Mouse (Mus musculus): ENCODE data around the gene Plekhd1. TPM values are rescaled to one million over a fixed set of nuclear protein-coding genes. Genes with fewer than 3 reads are reported as not detected.
A peak's percentile ranks its signal among the peaks of the same experiment; 100 is the strongest.

The Plekhd1 gene
- total RNA-seq (2014; fragmentation: Nextera tagmentation) (not detected in 2 replicates), total RNA-seq (2017) (not detected in 2 replicates)

DNA sequence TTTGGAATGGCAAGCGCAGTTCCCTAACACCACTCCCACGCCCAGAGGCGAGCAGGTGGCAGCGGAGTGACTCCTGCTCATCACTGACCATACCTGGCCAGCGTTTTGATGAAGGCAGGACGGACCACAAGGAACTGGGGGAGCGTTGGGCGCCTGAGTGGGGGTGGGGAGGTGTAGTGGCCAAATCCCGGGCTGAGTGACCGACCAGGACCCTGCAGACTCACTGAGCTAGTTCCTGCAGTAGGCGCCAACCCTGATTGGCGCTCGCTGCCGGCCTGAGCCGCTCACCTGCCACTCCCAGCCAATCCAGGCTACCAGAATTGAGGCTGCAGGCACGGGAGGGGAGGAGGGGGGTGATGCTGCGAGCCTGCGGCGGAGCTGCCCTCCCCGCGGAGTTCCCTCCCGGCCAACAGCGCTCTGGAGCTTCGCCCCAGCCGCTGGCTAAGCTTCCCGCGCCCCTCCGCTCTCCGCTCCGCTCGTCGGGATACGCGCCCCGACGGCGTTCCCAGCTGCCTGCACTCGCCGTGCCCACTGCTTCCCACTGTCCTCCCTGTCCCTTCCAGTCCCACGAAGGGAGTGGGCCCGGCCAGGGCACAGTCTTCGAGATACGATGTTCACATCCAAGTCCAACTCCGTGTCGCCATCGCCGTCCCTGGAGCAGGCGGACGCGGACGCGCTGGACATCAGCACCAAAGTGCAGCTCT is at the start of gene Plekhd1:
TSS of gene Plekhd1 (plus strand) at position 323 of the 704 bp plus-strand sequence.
- peak; percentile 12; the same call in 1 of the 2 replicates for ATAC-seq (replicated peaks; ENCODE audit: poor library complexity, severe bottlenecking)

DNA sequence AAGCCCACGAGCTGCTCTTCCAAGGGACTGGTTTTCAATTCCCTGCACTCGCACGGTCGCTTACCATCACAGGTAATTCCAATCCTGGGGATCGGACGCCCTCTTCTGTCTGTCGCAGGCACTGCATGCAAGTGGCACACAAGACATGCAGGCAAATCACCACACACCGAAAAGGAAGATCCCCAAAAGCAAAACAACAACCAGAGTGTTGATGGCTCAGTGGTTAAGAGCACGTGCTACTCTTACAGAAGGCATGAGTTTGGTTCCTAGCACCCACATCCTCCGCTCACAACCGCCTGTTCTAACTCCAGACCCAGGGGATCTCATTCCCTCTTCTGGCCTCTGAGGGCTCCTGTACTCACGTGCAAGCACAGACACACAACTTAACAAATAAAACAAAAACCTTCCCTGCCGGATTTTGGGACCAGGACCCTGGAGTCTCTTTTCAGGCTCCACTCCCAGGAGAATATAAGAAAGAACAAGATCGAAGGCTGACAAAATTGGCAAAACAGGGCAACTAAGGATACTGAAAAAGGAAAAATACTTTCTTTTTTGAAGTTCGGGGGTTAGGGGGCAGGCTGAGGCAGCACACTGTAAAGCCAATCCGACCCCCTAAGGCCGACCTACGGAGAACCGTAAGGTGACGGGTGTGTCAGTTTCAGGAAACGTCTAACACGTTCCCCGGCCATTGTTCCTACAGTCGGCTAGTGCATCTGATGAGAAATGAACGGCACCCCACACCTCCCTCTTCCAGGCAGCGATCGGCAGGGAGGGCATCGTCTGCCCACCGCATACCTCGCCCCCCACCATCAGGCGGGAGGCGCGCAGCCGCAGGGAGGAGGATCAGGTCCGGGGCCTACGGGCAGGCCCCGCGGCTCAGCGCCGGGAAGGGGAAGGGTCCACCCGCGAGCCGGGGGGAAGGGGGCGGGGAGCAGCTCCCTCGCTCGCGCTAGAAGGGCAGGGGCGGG is 49.4 kb upstream of the Plekhd1 start:
- ATAC-seq (replicated peaks; ENCODE audit: poor library complexity, severe bottlenecking): peak; percentile 49

DNA sequence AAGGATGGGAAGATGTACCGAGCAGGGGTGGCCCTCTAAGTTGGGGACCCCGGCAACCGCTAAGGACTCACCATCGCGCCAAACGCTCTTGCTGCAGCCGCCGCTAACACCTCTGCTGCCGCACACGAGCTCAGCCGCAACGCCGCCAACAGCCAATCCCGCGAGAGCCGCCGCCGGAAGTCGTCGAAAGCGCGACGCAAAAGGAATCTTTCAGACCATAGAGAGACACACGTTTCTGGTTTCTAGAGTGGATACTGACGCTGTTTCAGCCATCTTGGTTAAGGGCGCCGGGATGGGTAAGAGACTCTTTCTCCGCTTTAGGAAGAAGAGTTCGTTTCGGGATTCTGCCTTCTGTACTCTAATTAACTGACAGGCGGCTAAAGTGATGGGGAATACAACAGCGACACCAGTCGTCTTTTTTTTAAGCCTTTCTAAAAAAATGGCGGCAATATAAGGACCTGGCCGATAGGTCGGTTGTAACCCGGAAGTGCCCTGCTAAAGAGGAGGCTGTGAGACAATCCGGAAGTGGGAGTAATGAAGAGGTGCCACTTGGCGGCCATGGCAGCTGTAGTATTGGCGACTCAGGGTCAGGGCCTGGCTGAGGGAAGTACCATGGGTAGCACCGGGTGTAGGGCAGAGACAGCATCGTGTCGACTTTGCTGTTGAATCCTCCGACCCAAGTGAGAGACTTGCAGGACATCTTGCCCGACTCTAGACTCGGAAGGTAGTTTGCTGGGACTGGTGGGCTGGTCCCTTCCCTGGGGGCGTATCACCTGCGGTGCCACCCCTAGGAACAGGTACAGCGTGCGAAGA is 48.5 kb upstream of the Plekhd1 start, which contains the start of the genes Slc39a9 and Erh:
TSS of gene Slc39a9 (plus strand) at position 191 of the 813 bp plus-strand sequence.
TSS of gene Erh (minus strand) at position 649 of the 813 bp plus-strand sequence.
- peak; percentile 87 for ATAC-seq (replicated peaks; ENCODE audit: poor library complexity, severe bottlenecking)

DNA sequence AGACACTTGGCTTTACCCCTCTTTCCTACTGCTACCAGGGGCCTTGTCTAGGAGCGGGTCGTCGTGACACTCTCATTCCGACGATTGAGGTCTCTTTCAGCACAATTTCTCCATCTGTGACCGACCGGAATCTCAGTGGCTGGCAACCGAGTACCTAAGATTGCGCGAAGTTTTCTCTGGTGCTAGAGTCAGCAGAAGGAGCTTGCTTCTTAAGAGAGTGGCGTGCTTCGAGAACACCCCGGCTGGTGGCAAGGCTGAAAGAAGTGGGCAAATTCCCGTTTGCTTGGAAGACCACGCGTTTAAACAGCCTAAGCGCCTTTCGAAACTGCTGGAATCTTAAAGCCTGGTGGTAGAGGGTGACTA is 47.9 kb upstream of the Plekhd1 start:
- no peak for ATAC-seq (replicated peaks; ENCODE audit: poor library complexity, severe bottlenecking)

DNA sequence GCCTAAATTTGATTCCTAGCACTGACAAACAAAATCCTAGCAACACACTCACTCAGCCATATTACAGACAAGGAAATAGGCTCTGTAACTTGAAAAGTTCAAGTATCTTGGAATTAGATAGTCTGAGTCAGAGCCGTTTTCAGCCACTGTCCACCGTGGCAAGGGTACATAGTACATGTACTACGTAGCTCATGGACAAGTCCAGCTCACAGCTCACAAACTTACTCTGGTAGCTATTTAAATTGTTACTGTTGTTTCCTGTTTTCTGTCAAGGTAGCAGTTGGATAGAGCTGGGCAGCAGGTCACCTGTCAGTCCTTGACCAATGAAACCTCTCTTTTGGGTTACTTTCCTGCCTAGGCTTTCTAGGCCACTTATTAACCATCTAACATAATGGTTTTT is 46.0 kb upstream of the Plekhd1 start:
- no peak for ATAC-seq (replicated peaks; ENCODE audit: poor library complexity, severe bottlenecking)

DNA sequence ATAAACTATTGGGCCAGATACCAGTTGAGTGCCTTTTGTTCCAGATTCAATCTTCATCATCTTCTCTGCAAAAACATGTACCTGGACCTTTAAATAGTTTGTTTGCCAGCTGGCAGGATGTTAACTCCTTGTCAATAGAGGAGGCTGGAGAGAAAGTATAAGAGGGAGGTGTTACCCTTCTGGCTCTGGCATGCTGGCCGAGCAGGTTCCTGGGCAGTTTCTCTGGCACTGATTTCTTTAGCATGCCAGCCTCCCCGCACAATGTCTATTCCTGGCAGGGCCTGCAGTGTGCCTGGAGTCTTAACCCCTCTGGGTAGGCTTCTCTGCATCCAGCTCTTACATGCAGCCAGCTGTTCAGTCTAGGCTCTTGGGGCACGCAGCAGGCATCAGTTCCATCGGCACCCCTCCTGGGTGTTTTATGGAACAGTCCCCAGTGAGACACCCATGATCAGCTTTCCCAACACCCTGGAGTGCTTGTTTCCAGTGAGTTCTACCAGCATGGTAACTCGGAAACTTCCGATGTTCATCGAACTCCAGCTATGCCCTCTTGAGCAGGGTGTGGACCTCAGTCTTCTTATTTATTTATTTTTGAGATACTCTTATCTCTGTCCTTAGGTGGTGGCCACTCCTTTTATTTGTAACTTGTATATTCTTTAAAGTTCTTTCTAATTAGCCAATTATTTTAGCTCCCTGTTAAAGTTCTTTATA is 38.3 kb upstream of the Plekhd1 start:
- ATAC-seq (replicated peaks; ENCODE audit: poor library complexity, severe bottlenecking): no peak

DNA sequence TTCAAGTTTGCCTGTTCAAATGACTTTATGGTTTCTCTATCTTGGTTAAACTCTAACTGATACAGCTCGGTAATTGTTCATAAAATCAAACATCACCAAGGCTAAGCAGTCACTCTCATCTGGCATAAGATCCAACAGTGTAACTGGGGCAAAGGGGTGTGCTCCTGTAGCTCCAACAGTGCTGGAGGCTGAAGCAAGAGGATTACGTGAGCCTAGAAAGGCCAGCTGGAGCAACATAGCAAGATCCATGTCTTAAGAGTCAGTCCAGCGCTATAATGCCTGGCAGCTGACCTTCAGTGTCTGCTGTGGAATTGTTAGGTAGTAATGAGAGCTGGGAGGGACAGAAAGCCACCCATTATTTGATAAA is 37.7 kb upstream of the Plekhd1 start:
- no peak for ATAC-seq (replicated peaks; ENCODE audit: poor library complexity, severe bottlenecking)

DNA sequence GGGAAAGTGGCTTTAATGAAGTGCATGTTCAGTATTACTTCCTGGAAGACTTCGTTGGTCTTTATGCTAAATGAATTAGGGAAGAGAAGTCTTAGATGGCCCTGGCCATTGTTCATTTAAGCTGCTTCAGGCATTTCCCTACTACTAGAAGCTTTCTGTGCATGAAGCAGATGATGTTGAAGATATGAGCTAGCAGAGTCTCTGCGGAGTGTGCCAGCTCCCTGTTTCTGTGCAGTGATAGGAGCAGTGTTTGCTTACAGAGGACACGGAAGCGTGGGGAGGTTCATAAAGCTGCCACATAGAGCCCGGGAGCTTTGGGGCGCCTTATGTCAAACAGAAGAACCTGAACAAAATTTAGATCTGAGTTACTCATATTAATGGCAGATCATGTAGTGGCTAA is 33.7 kb upstream of the Plekhd1 start:
- no peak for ATAC-seq (replicated peaks; ENCODE audit: poor library complexity, severe bottlenecking)

DNA sequence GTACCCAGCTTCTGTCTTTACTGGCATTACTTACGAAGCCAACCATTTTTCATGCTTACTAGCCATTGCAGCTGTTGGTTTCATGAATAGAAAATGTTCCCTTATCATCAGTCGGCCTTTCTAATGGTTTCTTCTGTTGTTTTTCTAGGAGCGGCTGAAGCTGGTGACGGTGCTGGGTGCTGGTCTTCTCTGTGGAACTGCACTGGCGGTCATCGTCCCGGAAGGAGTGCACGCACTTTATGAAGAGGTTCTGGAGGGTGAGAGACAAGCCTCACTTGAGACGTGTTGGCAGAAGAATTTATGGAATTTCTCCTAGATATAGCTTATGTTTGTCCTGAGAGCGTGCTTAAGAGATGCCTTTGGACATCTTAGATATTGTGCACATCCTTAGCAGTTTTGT is 30.1 kb upstream of the Plekhd1 start:
- no peak for ATAC-seq (replicated peaks; ENCODE audit: poor library complexity, severe bottlenecking)

DNA sequence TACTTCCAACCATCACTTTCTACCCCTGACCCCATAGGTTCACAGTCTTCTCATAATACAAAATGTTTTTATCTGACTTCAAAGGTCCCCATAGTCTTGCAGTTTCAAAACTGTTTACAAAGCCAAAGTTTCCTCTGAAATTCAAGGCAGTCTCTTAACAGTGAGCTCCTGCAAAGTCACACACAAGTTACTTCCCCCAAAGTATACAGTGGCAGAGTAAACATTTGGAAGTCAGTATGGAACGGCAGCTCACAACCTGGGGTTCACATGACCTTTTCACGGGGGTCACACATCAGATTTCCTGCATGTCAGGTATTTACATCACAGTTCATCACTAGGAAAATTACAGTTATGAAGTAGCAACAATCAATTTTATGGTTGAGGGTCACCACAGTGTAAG is 28.5 kb upstream of the Plekhd1 start:
- ATAC-seq (replicated peaks; ENCODE audit: poor library complexity, severe bottlenecking): no peak

DNA sequence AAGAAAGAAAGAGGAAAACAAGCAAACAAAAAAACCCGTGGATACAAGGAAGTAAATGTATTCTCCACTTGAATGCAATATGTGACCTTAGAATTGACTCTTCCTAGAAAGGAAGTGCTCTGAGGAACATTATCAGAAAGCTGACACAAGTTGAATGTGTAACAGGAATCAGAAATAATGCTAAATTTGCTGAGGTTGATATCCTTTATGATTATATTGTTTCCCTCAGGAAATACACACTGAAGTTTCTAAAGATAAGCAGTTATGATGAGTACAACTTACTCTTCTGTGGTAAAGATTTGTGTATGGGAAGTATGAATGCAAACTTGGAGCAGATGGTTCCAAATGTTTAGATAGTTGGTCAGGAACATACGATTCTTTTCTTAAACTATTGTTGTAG is 24.0 kb upstream of the Plekhd1 start:
- no peak for ATAC-seq (replicated peaks; ENCODE audit: poor library complexity, severe bottlenecking)

DNA sequence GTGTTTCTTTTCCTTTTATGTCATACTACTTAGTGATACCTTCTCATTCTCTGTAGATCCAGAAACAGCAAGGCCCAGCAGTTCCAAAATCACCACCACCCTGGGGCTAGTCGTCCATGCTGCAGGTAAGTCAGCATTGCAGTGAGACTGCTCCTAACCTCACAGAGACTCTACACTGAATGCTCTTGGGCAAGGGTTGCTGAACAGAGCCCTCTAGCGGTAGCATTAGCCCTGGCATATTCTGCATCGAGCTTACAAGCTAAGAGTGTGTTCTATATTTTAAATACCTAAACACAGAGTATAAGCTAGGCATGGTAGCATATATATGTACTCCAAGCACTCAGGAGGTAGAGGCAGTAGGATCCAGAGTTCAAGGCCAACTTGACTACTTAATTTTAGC is 19.2 kb upstream of the Plekhd1 start:
- ATAC-seq (replicated peaks; ENCODE audit: poor library complexity, severe bottlenecking): peak; percentile 30; the same call in 1 of the 2 replicates

DNA sequence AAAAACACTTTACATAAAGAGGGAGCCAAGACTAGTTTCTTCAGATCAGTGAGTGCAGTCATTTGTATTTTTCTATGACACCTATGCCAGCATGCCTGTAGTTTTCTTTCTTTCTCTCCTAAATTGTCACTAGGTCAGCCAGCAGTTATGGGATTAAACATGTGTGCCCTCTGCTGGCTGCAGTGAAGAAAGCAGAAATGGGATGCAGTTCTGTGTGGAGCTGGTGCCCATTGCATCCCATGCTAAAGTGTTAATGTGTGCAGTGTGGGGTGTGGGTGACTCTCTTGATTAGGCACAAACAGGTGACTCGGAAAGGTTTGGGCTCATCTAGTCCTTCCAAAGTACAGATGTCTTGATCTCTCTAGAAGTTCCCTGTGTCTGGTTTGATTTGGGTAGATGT is 11.1 kb upstream of the Plekhd1 start:
- no peak for ATAC-seq (replicated peaks; ENCODE audit: poor library complexity, severe bottlenecking)

DNA sequence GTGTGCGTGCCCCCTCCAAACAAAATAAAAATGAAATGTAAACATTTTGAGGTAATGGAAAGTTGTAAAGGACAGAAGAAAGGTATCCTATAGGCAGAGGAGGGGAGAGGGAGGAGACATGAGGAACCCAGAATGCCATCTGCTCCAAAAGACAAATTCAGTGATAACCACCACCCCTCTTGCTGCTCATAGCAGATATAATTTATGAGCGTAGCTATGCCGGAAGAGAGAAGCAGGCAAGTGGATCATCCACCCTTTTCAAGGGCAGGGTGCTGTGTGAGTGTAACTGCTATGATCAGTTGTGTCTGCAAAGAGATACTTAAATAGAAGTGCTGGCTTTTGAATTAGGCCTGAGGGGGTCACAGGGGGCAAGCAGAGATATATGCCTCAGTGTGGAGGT is 8.8 kb upstream of the Plekhd1 start:
- no peak for ATAC-seq (replicated peaks; ENCODE audit: poor library complexity, severe bottlenecking)

DNA sequence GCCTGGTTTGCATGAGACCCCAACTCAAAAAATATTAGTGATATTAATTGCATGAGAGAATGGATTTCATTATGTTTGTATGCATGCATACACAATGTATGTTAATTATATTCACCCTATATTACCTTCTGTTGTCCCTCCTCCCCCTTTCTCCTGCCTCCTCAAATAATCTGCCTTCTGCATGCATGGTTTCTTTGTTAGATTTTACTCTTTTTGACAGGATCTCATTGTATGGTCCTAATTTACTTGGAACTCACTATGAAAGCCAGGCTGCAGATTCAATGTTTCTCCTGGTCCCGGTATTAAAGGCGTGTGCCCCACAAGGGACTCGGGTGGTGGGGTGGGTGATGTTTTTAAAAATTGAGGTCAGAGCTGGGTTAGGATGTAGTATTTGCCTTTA is 8.1 kb upstream of the Plekhd1 start:
- ATAC-seq (replicated peaks; ENCODE audit: poor library complexity, severe bottlenecking): no peak

DNA sequence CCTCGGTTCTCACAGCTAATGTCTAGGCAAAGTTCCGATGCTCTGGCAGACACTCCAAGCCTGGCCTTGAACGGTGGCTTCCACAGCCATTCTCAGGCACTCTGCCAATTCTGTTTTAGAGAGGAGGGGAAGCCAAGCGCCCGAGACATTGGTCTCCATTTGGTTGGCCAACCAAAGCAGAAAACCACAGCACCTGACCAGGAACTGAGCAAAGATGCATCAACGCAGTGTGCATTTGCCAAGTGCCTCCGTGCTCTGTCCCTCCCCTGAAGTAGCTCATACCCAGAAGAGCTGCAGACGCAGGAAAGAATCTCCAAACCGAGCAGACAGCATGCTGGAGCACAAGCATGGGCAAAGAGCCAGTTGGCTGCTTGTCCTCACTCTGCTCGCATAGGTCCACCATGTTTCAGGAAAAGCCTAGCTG is 4.6 kb upstream of the Plekhd1 start:
- ATAC-seq (replicated peaks; ENCODE audit: poor library complexity, severe bottlenecking): peak; percentile 70

DNA sequence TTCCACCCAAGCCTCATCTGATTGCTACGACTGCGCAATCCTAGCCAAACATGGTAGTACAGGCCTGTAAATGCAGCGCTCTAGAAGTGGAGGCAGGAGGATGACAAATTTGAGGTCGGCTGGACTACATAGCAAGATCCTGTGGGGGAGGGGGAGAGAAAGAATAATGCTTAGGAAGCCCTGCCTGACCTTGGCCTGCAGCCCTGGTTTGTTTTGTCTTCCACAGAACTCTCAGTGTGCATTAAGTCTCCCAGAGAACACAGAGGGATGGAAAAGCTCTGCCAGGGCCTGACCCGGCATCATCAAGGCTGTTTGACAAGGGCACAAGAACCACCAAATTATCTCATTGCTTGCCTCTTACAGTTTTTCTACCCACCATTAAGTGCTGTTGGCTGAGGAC is 2.7 kb upstream of the Plekhd1 start:
- no peak for ATAC-seq (replicated peaks; ENCODE audit: poor library complexity, severe bottlenecking)

DNA sequence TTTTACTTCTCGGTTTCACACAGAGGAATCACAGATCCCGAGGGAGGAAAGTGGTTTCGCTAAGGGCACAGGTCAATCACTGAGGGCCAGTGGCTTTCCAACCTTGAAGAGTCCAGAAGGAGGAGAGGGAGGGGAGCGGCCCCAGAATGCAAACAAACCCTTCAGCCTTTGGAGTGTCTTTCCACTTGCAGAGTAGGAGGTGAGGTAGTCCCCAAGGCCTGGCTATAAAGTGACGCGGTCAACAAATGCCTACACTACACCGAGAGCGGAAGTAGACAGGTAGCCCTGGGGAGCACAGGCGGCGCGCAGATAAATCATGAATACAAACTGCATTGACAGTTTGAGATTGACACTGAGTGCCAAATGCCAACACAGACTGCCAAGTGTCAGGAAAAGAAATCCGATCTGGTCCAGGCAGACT is 710 bp upstream of the Plekhd1 start:
- no peak for ATAC-seq (replicated peaks; ENCODE audit: poor library complexity, severe bottlenecking)

DNA sequence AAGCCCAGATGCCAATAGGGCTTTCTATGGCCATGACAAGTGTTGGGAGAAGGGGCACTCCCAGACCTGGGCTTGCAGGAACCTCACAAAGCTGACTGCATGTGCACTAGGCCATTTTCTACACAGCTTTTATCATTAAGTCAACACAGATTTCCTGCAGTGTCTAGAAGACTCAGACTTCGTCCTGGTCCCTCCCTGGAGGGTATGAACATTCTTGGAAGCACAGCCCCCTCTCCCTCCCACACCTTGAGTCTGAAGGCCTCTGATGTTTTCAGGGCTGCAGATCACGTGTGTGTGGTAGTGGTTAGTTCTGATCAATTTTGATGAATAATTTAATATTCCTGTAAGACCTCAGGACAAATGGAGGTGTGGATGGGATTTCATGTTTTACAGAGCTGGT is 1.3 kb downstream of the Plekhd1 start:
- no peak for ATAC-seq (replicated peaks; ENCODE audit: poor library complexity, severe bottlenecking)

DNA sequence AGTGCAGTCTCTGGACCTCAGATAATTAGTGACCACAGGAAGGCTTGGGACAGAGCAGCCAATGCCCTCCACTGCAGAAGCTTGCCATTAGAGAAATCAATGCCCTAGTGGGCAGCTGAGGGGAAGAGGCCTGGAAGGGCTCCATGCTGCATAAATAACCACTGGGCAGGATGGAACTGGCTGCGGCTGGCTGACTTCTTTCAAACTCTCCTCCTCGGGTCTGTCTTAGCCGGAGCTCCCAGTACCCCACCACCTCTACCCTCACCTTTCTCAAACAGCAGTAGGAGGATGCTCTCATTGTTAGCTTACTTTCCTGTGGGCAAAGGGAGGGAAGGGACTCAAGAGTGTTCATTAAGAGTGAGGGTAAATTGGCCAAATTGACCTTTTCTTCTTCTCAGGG is 2.6 kb downstream of the Plekhd1 start:
- ATAC-seq (replicated peaks; ENCODE audit: poor library complexity, severe bottlenecking): no peak

Data from granulocyte monocyte progenitor cell, adult 5-6 weeks (primary cell).